Comparison of ENCODE assay signal across 23 mouse cellular contexts in the genomic region with DNA sequence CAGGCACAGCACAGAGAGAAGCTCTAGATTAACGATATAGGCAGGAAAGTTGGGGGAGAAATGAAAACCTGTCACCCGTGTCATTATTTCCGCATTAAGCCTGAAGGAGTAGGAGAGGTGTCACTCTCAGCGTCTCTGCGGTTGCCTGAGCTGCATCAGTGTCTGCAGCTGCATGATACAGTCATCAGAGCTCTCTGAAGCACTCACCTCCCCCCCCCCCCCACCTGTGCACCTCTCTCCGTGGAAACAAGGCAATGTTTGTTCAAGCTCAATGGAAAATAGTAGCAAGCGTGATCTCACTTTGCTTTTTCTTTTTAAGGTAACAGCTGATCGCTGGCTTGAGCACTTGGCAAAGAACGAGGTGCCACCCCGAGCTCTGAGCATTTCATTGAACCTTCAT. TPM values are rescaled to one million over a fixed set of nuclear protein-coding genes. Genes with fewer than 3 reads are reported as not detected.
DNase-seq lines count a peak whose midpoint lies in the region; ATAC-seq lines count a peak whose summit lies in the region.
"Had no signal": no experiment of that assay in that cellular context is flagged by ENCODE, and none has a peak within 500 bp of the region (broad histone marks: within the 10 kb centered on the region; RNA-seq: fewer than 3 reads in every experiment).

No protein-coding gene starts in this region.

- no peak for ATAC-seq in forebrain, embryonic 14.5 days
- ATAC-seq in activated CD4-positive, CD25-positive, alpha-beta regulatory T cell, adult 4 months: peak; percentile 54
- peak; percentile 90 for ATAC-seq in inflammation-experienced regulatory T-cells, adult 6 months
- ATAC-seq: intestine, embryonic 16.5 days had no signal

- H3K4me1 ChIP-seq in forebrain, embryonic 14.5 days (ENCODE audit: control insufficient read depth, insufficient read depth, low read length): no peaks in the 10 kb centered on the region
- no peaks in the 10 kb centered on the region for H3K4me1 ChIP-seq in forebrain, embryonic 10.5 days
- H3K4me1 ChIP-seq: embryonic facial prominence, embryonic 12.5 days; hindbrain, embryonic 12.5 days had no signal

- no peak overlapping the region for H3K4me2 ChIP-seq in forebrain, embryonic 14.5 days (ENCODE audit: low read length)
- H3K4me2 ChIP-seq: embryonic facial prominence, embryonic 12.5 days; heart, embryonic 11.5 days; hindbrain, embryonic 12.5 days; liver, embryonic 11.5 days had no signal

- intact Hi-C loops in left cerebral cortex, postnatal 25 days (cut with DNase I): no loop called here
- intact Hi-C loops in left cerebral cortex, postnatal 14 days (cut with DNase I): no loop called here

- WGBS in forebrain, embryonic 14.5 days: 56% methylated on average over 10 of the region's 10 CpGs
- WGBS in forebrain, embryonic 10.5 days: 80% methylated on average over 10 of the region's 10 CpGs

- H3K9ac ChIP-seq in forebrain, embryonic 14.5 days (ENCODE audit: low read length): no peak overlapping the region
- H3K9ac ChIP-seq: embryonic facial prominence, embryonic 12.5 days; hindbrain, embryonic 12.5 days had no signal

- H3K36me3 ChIP-seq in forebrain, embryonic 14.5 days (ENCODE audit: control insufficient read depth, insufficient read depth, low read length): no peaks in the 10 kb centered on the region
- no peaks in the 10 kb centered on the region for H3K36me3 ChIP-seq in forebrain, embryonic 10.5 days (replicated peaks)
- H3K36me3 ChIP-seq: embryonic facial prominence, embryonic 12.5 days; hindbrain, embryonic 12.5 days had no signal

- H3K27me3 ChIP-seq in forebrain, embryonic 14.5 days (replicated peaks; ENCODE audit: control insufficient read depth, insufficient read depth, low read length): no peaks in the 10 kb centered on the region
- no peaks in the 10 kb centered on the region for H3K27me3 ChIP-seq in forebrain, embryonic 10.5 days (ENCODE audit: poor library complexity, severe bottlenecking)
- H3K27me3 ChIP-seq: embryonic facial prominence, embryonic 12.5 days; hindbrain, embryonic 12.5 days had no signal

- H3K9me3 ChIP-seq in forebrain, embryonic 14.5 days (replicated peaks; ENCODE audit: control insufficient read depth, low read length): no peaks in the 10 kb centered on the region
- H3K9me3 ChIP-seq in forebrain, embryonic 10.5 days: no peaks in the 10 kb centered on the region
- H3K9me3 ChIP-seq: embryonic facial prominence, embryonic 12.5 days; hindbrain, embryonic 12.5 days had no signal

- DNase-seq in forebrain, embryonic 14.5 days (ENCODE audit: low spot score): peak; percentile 15
- DNase-seq in forebrain, embryonic 10.5 days (ENCODE audit: extremely low spot score, low spot score): no peak
- DNase-seq in left cerebral cortex, adult 11 months (ENCODE audit: low spot score): peak; percentile 14
- DNase-seq in left cerebral cortex, postnatal 25 days (ENCODE audit: low spot score in 2 of 2): no peak
- no peak for DNase-seq in left cerebral cortex, postnatal 14 days (ENCODE audit: low spot score in 2 of 2)
- no peak for DNase-seq in right cerebral cortex, postnatal 4 days
- DNase-seq: adrenal gland, postnatal 25 days; cerebellum, adult 8-10 months; heart, postnatal 10 days; kidney, postnatal 36 days; lung, adult 2 months; lung, postnatal 36 days; retina, postnatal 1 day; thymus, postnatal 14 days had no signal

- no peak overlapping the region for H3K4me3 ChIP-seq in forebrain, embryonic 14.5 days (ENCODE audit: low read depth, low read length)
- H3K4me3 ChIP-seq in forebrain, embryonic 10.5 days: no peak overlapping the region
- H3K4me3 ChIP-seq: embryonic facial prominence, embryonic 12.5 days; hindbrain, embryonic 12.5 days; left cerebral cortex, adult 2 months had no signal

- H3K27ac ChIP-seq in forebrain, embryonic 14.5 days (ENCODE audit: low read depth, low read length): no peak overlapping the region
- H3K27ac ChIP-seq in forebrain, embryonic 10.5 days: no peak overlapping the region
- H3K27ac ChIP-seq: embryonic facial prominence, embryonic 12.5 days; hindbrain, embryonic 12.5 days; left cerebral cortex, adult 2 months had no signal

RNA-seq across cellular contexts. Expression of a gene that starts 53.2 kb away (rescaled TPM):
- polyA plus RNA-seq in forebrain, embryonic 14.5 days (2014; fragmentation: Nextera tagmentation; extraction: Ambion mirVana): 5.2 and 9.6 TPM in 2 replicates
- not detected in 2 replicates for polyA plus RNA-seq in forebrain, embryonic 10.5 days (2016; fragmentation: Nextera tagmentation; extraction: Ambion mirVana)
- total RNA-seq in left cerebral cortex, postnatal 25 days (2021): 100 to 1,000 TPM in 1 of 2 experiments, 10 to 100 TPM in 1; 81.5 to 167 TPM
- polyA plus RNA-seq in activated CD4-positive, CD25-positive, alpha-beta regulatory T cell, adult 4 months (2017; shearing (Covaris generic)): not detected
- not detected for polyA plus RNA-seq in inflammation-experienced regulatory T-cells, adult 6 months (2017; shearing (Covaris generic))
- 10 to 100 TPM; 84.5 to 96.3 TPM for total RNA-seq in left cerebral cortex, postnatal 14 days (2021)
- total RNA-seq: megakaryocyte-erythroid progenitor cell, adult 5-6 weeks had no signal

Comparison
In these comparisons a context has a peak if more than half of its experiments do, and no peak if none do; other contexts are left out.
1. DNase-seq: peak in forebrain, embryonic 14.5 days (single experiment) and left cerebral cortex, adult 11 months (single experiment); none in forebrain, embryonic 10.5 days (single experiment), left cerebral cortex, postnatal 25 days (0 of 2), left cerebral cortex, postnatal 14 days (0 of 2) and right cerebral cortex, postnatal 4 days (single experiment).